Mouse (Mus musculus) lung, postnatal 14 days (tissue): ENCODE measurements at regions not wholly inside any gene's neighbourhood (a gene's known extent, or its start where the extent isn't known, plus 50 kb on each side); places are given as distances from the start of the nearest gene placed in this dataset.

ENCODE experiments used
- DNase-seq: peaks from one replicate; pipeline ENCODE4 v3.0.0; 2021

GRCm38 (mm10) chr15:88379342-88379741, 220.8 kb upstream of the Zdhhc25 start:
- DNase-seq: no peak

GRCm38 (mm10) chr15:88379951-88380623, 220.0 kb upstream of the Zdhhc25 start:
- no peak for DNase-seq

GRCm38 (mm10) chr15:88381419-88381818, 218.7 kb upstream of the Zdhhc25 start:
- no peak for DNase-seq

- no peak for DNase-seq
Observed at GRCm38 (mm10) chr15:88385943-88386342, 214.2 kb upstream of the Zdhhc25 start.

- no peak for DNase-seq
Observed at GRCm38 (mm10) chr15:88386711-88387110, 213.4 kb upstream of the Zdhhc25 start.

GRCm38 (mm10) chr15:88391822-88392221, 208.3 kb upstream of the Zdhhc25 start:
- DNase-seq: no peak

GRCm38 (mm10) chr15:88399064-88399463, 201.0 kb upstream of the Zdhhc25 start:
- DNase-seq: no peak

- DNase-seq: no peak
Observed at GRCm38 (mm10) chr15:88399989-88400388, 200.1 kb upstream of the Zdhhc25 start.

- DNase-seq: no peak
Observed at GRCm38 (mm10) chr15:88400787-88401186, 199.3 kb upstream of the Zdhhc25 start.

GRCm38 (mm10) chr15:88408461-88409379, 191.4 kb upstream of the Zdhhc25 start:
- no peak for DNase-seq

- no peak for DNase-seq
Observed at GRCm38 (mm10) chr15:88414206-88414605, 185.9 kb upstream of the Zdhhc25 start.

- no peak for DNase-seq
Observed at GRCm38 (mm10) chr15:88418881-88419280, 181.2 kb upstream of the Zdhhc25 start.

- no peak for DNase-seq
Observed at GRCm38 (mm10) chr15:88428441-88428840, 171.7 kb upstream of the Zdhhc25 start.

GRCm38 (mm10) chr15:88430941-88431340, 169.2 kb upstream of the Zdhhc25 start:
- no peak for DNase-seq

- no peak for DNase-seq
Observed at GRCm38 (mm10) chr15:88448272-88448671, 151.8 kb upstream of the Zdhhc25 start.

GRCm38 (mm10) chr15:88451241-88451640, 148.9 kb upstream of the Zdhhc25 start:
- DNase-seq: no peak

GRCm38 (mm10) chr15:88468107-88468506, 132.0 kb upstream of the Zdhhc25 start:
- DNase-seq: no peak

- peak; percentile 27 for DNase-seq
Observed at GRCm38 (mm10) chr15:88468810-88469209, 131.3 kb upstream of the Zdhhc25 start.

GRCm38 (mm10) chr15:88469508-88470455, 130.3 kb upstream of the Zdhhc25 start:
- DNase-seq: no peak

GRCm38 (mm10) chr15:88472351-88473100, 127.6 kb upstream of the Zdhhc25 start:
- DNase-seq: no peak

GRCm38 (mm10) chr15:88473221-88473620, 126.9 kb upstream of the Zdhhc25 start:
- DNase-seq: no peak

GRCm38 (mm10) chr15:88483471-88483870, 116.6 kb upstream of the Zdhhc25 start:
- no peak for DNase-seq
